Mouse (Mus musculus): Measurements from ENCODE around the gene Atp12a.

Gene Atp12a

DNA sequence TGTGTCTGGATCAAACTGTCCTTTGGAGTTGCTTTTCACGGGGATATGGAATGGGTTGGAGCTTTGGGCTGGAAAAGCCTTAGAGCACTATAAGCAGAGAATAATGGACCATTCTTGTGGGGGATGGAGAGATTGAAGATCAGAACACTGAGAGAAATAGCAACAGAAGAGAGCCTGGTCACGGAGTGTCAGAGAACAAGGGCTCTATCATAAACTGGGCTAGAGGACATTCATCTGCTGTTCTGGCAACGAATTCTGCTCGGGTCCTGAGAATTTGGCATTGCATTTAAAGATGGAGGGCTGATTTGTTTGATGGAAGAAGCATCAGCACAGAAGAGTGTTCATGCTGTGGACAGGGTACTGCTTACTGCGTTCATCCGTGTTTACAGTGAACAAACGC, 6.4 kb upstream of the Atp12a start:
- Histone ChIP-seq H3K36me3 (ENCODE audit: insufficient read depth, low read length) (no peaks in the 10 kb centered on the region), H3K4me1 (replicated peaks; ENCODE audit: low read depth, low read length) (no peaks in the 10 kb centered on the region), H3K4me3 (replicated peaks; ENCODE audit: low read length) (no peak overlapping the region), H3K27me3 (ENCODE audit: insufficient read depth, low read length) (peaks cover 24% of the 10 kb centered on the region), H3K9me3 (ENCODE audit: low read length) (no peaks in the 10 kb centered on the region)
- TF ChIP-seq POU5F1 (IDR thresholded peaks at IDR 0.05; ENCODE audit: borderline replicate concordance, low read length): no peak
- TF ChIP-seq CTCF (conservative IDR thresholded peaks at IDR 0.05; ENCODE audit: low read length): no peak
- TF ChIP-seq NANOG (IDR thresholded peaks at IDR 0.05; ENCODE audit: borderline replicate concordance, low read length): no peak

DNA sequence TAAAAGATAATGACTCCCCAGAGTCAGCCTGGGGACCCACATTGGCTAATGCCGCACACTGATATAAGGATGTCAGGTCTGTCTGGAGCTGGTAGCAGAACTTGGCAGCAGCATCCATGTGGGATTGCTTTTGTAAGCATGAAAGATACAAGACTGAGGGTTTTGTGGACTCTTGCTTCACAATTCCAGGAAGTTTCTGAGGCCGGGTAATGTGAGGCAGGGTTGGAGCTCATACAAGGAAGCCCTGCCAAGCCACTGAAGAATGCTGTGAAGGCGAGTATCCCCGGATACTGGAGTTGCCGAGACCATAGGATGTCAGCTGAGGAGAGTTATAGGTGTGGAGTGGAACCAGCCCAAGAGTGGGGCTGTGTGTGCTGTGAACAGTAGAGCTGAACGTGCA, 5.7 kb upstream of the Atp12a start:
- no peak for TF ChIP-seq POU5F1 (IDR thresholded peaks at IDR 0.05; ENCODE audit: borderline replicate concordance, low read length)
- no peak for TF ChIP-seq CTCF (conservative IDR thresholded peaks at IDR 0.05; ENCODE audit: low read length)
- no peak for TF ChIP-seq NANOG (IDR thresholded peaks at IDR 0.05; ENCODE audit: borderline replicate concordance, low read length)
- Histone ChIP-seq H3K4me3 (replicated peaks; ENCODE audit: low read length) (no peak overlapping the region), H3K27me3 (ENCODE audit: insufficient read depth, low read length) (peaks cover 31% of the 10 kb centered on the region), H3K36me3 (ENCODE audit: insufficient read depth, low read length) (no peaks in the 10 kb centered on the region), H3K9me3 (ENCODE audit: low read length) (no peaks in the 10 kb centered on the region), H3K4me1 (replicated peaks; ENCODE audit: low read depth, low read length) (peaks cover 5% of the 10 kb centered on the region)

DNA sequence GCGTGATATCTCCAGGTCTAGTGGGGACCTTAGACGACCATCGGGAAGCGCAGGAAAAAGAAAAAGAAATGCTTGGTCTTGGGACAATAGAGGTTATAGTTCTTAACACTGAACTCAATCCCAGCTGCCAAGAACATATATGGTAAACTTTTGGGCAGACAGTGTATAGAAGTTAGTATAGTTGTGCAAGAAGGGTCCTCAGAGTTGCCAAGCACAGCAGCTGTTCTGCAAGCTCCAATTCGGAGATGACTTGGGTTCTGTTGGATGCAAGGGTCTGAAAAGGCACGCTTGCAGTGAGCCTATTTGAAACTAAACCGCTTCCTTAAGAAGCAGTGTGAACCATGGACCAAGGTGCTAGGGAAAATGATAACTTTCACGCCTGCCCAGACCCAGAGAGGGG, 424 bp downstream of the Atp12a start:
- H3K4me1 ChIP-seq (replicated peaks; ENCODE audit: low read depth, low read length): peaks cover 33% of the 10 kb centered on the region
- H3K4me3 ChIP-seq (replicated peaks; ENCODE audit: low read length): peak overlapping the region; percentile 81
- peaks cover 65% of the 10 kb centered on the region for H3K27me3 ChIP-seq (ENCODE audit: insufficient read depth, low read length)
- no peak for TF ChIP-seq CTCF (conservative IDR thresholded peaks at IDR 0.05; ENCODE audit: low read length)
- H3K9me3 ChIP-seq (ENCODE audit: low read length): no peaks in the 10 kb centered on the region
- H3K36me3 ChIP-seq (ENCODE audit: insufficient read depth, low read length): no peaks in the 10 kb centered on the region

DNA sequence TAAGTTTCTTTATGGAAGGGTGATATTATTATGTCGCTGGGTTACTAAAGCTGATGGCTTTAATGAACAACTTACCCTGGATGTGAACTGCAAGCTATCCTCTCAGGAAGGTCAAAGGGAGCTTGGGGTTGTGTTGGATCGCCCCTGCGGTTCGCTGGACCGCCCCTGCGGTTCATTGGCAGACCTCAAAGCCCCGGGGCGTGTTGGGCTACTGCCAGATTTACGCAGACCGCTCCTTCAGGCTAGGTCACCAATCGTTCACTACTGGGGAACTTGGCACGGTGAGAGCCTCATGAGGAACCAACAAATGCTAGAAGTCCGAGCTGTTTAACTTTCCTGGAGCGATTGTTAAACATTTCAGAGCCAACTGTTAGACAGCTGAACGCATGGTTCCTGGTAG, 1.8 kb downstream of the Atp12a start:
- no peak for TF ChIP-seq CTCF (conservative IDR thresholded peaks at IDR 0.05; ENCODE audit: low read length)

DNA sequence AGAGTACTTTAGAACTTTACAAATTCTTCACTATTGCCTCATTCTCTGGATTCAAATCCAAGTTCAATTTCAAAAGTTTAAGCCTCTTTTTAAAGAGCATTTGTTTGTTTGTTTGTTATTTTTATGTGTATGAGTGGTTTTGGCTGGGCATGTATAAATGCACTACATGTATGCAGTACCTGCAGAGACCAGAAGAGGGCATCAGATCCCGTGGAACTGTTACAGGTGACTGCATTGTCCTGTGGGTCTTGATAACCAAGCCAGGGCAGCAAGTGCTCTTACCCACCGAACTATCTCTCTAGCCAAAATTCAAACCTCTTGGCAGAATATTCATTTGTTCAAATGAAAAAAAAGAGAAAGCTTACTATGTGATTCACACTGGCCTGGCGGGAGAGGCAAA, 4.0 kb downstream of the Atp12a start:
- Histone ChIP-seq H3K36me3 (ENCODE audit: insufficient read depth, low read length) (no peaks in the 10 kb centered on the region), H3K4me3 (replicated peaks; ENCODE audit: low read length) (no peak overlapping the region), H3K9me3 (ENCODE audit: low read length) (no peaks in the 10 kb centered on the region), H3K27me3 (ENCODE audit: insufficient read depth, low read length) (peaks cover 48% of the 10 kb centered on the region), H3K4me1 (replicated peaks; ENCODE audit: low read depth, low read length) (peaks cover 31% of the 10 kb centered on the region)
- TF ChIP-seq NANOG (IDR thresholded peaks at IDR 0.05; ENCODE audit: borderline replicate concordance, low read length): no peak
- TF ChIP-seq CTCF (conservative IDR thresholded peaks at IDR 0.05; ENCODE audit: low read length): peak; percentile 87

More for the DNA sequence above, 1.8 kb downstream of the Atp12a start:
- H3K27me3 ChIP-seq (ENCODE audit: insufficient read depth, low read length): peaks cover 66% of the 10 kb centered on the region
- H3K4me1 ChIP-seq (replicated peaks; ENCODE audit: low read depth, low read length): peaks cover 33% of the 10 kb centered on the region
- H3K9me3 ChIP-seq (ENCODE audit: low read length): no peaks in the 10 kb centered on the region
- H3K36me3 ChIP-seq (ENCODE audit: insufficient read depth, low read length): no peaks in the 10 kb centered on the region
- H3K4me3 ChIP-seq (replicated peaks; ENCODE audit: low read length): no peak overlapping the region

DNA sequence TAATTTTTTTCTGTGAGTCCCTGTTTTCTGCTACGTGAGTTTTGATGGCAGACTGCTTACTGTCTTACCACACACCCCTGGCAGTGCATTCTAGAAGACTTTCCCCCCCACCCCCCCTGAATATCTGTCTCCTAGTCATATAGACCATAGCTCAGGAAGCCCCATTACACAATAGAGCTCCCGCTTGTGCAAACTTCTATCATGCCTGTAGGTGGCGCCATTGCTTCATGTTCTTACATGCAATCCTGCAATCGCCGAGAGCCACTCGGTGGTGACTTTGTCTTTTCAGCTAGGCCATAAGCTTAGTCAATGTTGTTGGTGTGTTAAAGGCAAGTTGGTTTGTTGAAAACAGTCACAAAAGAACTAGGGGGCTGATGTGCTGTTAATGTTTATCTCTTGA, 10.9 kb downstream of the Atp12a start:
- Histone ChIP-seq H3K36me3 (ENCODE audit: insufficient read depth, low read length) (no peaks in the 10 kb centered on the region), H3K9me3 (ENCODE audit: low read length) (no peaks in the 10 kb centered on the region), H3K27me3 (ENCODE audit: insufficient read depth, low read length) (peaks cover 3% of the 10 kb centered on the region; the same call in 1 of the 2 replicates), H3K4me1 (replicated peaks; ENCODE audit: low read depth, low read length) (no peaks in the 10 kb centered on the region; the same call in 1 of the 2 replicates), H3K4me3 (replicated peaks; ENCODE audit: low read length) (no peak overlapping the region)
- TF ChIP-seq NANOG (IDR thresholded peaks at IDR 0.05; ENCODE audit: borderline replicate concordance, low read length) (no peak), POU5F1 (IDR thresholded peaks at IDR 0.05; ENCODE audit: borderline replicate concordance, low read length) (no peak), CTCF (conservative IDR thresholded peaks at IDR 0.05; ENCODE audit: low read length) (peak; percentile 64)

DNA sequence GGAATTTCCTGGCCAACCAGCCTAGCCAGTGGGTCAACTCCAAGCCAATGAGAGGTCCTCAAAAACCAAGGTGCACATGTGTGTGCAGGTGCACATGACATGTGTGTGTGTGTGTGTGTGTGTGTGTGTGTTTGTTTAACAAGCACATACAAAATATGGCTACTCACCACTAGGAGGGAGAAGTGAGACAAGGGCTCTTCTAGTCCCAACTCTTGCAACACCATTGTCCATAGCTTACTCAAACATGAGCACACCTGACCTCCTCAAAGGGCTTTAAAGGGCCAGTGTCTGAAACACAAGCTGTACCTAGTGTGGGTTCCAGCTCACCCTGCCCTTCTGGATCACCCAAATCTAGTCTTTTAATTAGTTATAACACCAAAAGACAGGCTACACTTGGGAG, 12.9 kb downstream of the Atp12a start:
- no peak overlapping the region for H3K4me3 ChIP-seq (replicated peaks; ENCODE audit: low read length)
- H3K9me3 ChIP-seq (ENCODE audit: low read length): no peaks in the 10 kb centered on the region
- H3K36me3 ChIP-seq (ENCODE audit: insufficient read depth, low read length): no peaks in the 10 kb centered on the region
- H3K4me1 ChIP-seq (replicated peaks; ENCODE audit: low read depth, low read length): no peaks in the 10 kb centered on the region
- no peaks in the 10 kb centered on the region for H3K27me3 ChIP-seq (ENCODE audit: insufficient read depth, low read length)
- TF ChIP-seq POU5F1 (IDR thresholded peaks at IDR 0.05; ENCODE audit: borderline replicate concordance, low read length): no peak
- no peak for TF ChIP-seq CTCF (conservative IDR thresholded peaks at IDR 0.05; ENCODE audit: low read length)
- no peak for TF ChIP-seq NANOG (IDR thresholded peaks at IDR 0.05; ENCODE audit: borderline replicate concordance, low read length)

DNA sequence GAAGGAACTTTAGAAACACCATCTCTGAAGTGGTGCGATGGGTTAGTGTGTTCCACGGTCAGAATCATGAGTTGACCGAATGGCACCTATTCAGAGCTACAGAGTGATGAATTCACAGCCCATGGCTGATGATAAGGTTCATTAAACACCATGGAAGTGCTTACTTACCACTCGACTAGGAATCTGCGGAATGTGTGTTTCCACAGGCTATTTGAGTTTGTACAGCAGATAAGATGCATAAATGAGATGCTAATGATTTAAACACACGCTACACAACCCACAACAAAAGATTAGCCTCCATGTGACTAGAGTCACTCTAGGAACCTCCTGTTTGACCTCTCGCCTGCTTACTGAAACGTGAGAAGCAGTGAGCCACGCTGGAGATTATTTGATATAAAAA, 14.5 kb downstream of the Atp12a start:
- TF ChIP-seq NANOG (IDR thresholded peaks at IDR 0.05; ENCODE audit: borderline replicate concordance, low read length): no peak
- no peak for TF ChIP-seq POU5F1 (IDR thresholded peaks at IDR 0.05; ENCODE audit: borderline replicate concordance, low read length)
- no peak for TF ChIP-seq CTCF (conservative IDR thresholded peaks at IDR 0.05; ENCODE audit: low read length)
- no peak overlapping the region for H3K4me3 ChIP-seq (replicated peaks; ENCODE audit: low read length)

DNA sequence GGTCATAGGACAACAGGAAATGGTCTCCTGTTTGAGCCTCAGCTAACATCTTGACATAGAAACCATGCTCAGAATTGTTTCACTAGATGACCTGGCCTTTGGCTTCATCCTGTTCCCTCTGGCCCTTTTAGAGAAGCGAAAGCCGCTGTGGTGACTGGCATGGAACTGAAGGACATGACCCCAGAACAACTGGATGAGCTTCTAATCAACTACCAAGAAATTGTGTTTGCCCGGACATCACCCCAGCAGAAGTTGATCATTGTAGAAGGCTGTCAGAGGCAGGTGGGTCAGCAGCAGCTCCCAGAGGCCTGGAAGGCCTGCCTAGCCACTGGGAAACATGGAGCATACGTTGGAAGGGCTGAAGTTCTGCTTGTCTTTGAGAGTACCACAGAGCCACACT, 17.5 kb downstream of the Atp12a start:
- Histone ChIP-seq H3K36me3 (ENCODE audit: insufficient read depth, low read length) (no peaks in the 10 kb centered on the region), H3K4me1 (replicated peaks; ENCODE audit: low read depth, low read length) (no peaks in the 10 kb centered on the region), H3K9me3 (ENCODE audit: low read length) (no peaks in the 10 kb centered on the region), H3K4me3 (replicated peaks; ENCODE audit: low read length) (no peak overlapping the region), H3K27me3 (ENCODE audit: insufficient read depth, low read length) (no peaks in the 10 kb centered on the region)
- TF ChIP-seq NANOG (IDR thresholded peaks at IDR 0.05; ENCODE audit: borderline replicate concordance, low read length) (no peak), CTCF (conservative IDR thresholded peaks at IDR 0.05; ENCODE audit: low read length) (no peak)

More for the DNA sequence above, 14.5 kb downstream of the Atp12a start:
- Histone ChIP-seq H3K27me3 (ENCODE audit: insufficient read depth, low read length) (no peaks in the 10 kb centered on the region), H3K4me1 (replicated peaks; ENCODE audit: low read depth, low read length) (no peaks in the 10 kb centered on the region), H3K9me3 (ENCODE audit: low read length) (no peaks in the 10 kb centered on the region), H3K36me3 (ENCODE audit: insufficient read depth, low read length) (no peaks in the 10 kb centered on the region)

All from E14TG2a.4 (cell line).